Mouse (Mus musculus) neural tube, embryonic 15.5 days (tissue): ENCODE data around the gene Gpc3. TPM values are rescaled to one million over a fixed set of nuclear protein-coding genes. Genes with fewer than 3 reads are reported as not detected.

Experiments used
- ATAC-seq: fragments of 200-750 bp; cut with Nextera tagmentation; 2 replicates; pipeline ENCODE4 v1.8.0; 2017; ENCODE audit warnings: mild to moderate bottlenecking, moderate TSS enrichment, moderate library complexity; ENCODE audit not compliant: low FRiP score
- H3K27ac ChIP-seq: fragments of 300-500 bp; sonication (generic); replicated peaks from 2 replicates; pipeline ENCODE4 v1.5.1; 2015; ENCODE audit warnings: mild to moderate bottlenecking, inconsistent platforms
- H3K27me3 ChIP-seq: fragments of 300-500 bp; sonication (generic); replicated peaks from 2 replicates; pipeline ENCODE4 v1.6.1; 2015; ENCODE audit warnings: inconsistent platforms
- H3K36me3 ChIP-seq: fragments of 300-500 bp; sonication (generic); 2 replicates; pipeline ENCODE4 v1.6.1; 2015; ENCODE audit warnings: inconsistent platforms
- H3K4me1 ChIP-seq: fragments of 300-500 bp; sonication (generic); 2 replicates; pipeline ENCODE4 v1.6.1; 2015; ENCODE audit warnings: inconsistent platforms
- H3K4me2 ChIP-seq: fragments of 300-500 bp; sonication (generic); 2 replicates; pipeline ENCODE4 v1.6.1; 2015; ENCODE audit warnings: inconsistent platforms, mild to moderate bottlenecking, moderate library complexity
- H3K4me3 ChIP-seq: fragments of 300-500 bp; sonication (generic); replicated peaks from 2 replicates; pipeline ENCODE4 v1.5.1; 2015; ENCODE audit warnings: mild to moderate bottlenecking, inconsistent platforms
- H3K9ac ChIP-seq: fragments of 300-500 bp; sonication (generic); replicated peaks from 2 replicates; pipeline ENCODE4 v1.6.1; 2015; ENCODE audit warnings: mild to moderate bottlenecking, inconsistent platforms
- H3K9me3 ChIP-seq: fragments of 300-500 bp; sonication (generic); replicated peaks from 2 replicates; pipeline ENCODE4 v1.6.1; 2016; ENCODE audit warnings: inconsistent platforms
- WGBS: fragments of 180-500 bp; shearing (Covaris S2); methylation state at CpG from one replicate; pipeline ENCODE4 v1.1.7; 2015; ENCODE audit warnings: mixed read lengths; 5-methylcytosine and 5-hydroxymethylcytosine counted together
- polyA plus RNA-seq: library from polyadenylated mRNA; unstranded; fragments of >200 nt; fragmentation: Nextera tagmentation; extraction: Ambion mirVana; gene quantifications from 2 replicates; pipeline ENCODE4 v1.2.1, GENCODE M21; 2015

Gene Gpc3
- polyA plus RNA-seq, 1 experiment from 2014 or later: 86.6 TPM

DNA sequence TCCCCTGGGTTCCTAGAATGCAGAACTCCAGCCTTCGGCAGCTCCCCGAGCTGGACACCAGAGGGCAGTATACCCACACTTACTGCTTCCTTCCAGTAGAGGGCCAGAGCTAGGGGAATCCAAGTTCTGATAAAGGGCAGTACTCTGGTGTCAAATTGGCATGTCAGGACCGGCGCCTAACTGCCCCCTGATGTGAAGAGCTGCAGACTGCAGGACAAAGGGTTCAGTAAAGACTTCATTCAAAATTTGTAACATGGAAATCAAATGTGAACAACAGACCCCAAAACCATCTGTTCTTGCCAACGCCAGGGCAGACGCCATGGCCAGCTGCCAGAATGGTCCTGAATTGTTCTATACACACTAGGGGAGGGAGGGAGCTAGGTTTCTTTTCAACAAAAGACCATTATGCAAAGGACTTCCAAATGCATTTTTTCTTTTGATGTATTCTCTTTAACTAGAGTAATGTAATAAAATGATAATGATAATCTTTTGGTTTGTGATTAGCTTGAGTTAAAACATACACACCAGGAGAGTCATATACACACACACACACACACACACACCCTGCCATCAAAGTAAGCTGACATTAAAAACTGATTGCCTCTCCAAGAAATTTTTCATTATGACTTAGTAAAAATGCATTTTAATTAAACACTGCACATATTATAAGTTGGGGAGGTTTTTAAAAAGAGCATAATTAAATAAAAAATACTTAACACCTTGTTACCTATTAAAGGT, 160.1 kb downstream of the Gpc3 start:
- Histone ChIP-seq H3K27ac (no peak overlapping the region), H3K4me3 (no peak overlapping the region), H3K9ac (no peak overlapping the region), H3K36me3 (no peaks in the 10 kb centered on the region), H3K27me3 (no peaks in the 10 kb centered on the region), H3K4me2 (peak overlapping the region; percentile 36; the same call in 1 of the 2 replicates), H3K4me1 (no peaks in the 10 kb centered on the region), H3K9me3 (no peaks in the 10 kb centered on the region)
- ATAC-seq: peak; percentile 73; the same call in 1 of the 2 replicates
- 21% methylated on average over 6 of the region's 6 CpGs for WGBS

DNA sequence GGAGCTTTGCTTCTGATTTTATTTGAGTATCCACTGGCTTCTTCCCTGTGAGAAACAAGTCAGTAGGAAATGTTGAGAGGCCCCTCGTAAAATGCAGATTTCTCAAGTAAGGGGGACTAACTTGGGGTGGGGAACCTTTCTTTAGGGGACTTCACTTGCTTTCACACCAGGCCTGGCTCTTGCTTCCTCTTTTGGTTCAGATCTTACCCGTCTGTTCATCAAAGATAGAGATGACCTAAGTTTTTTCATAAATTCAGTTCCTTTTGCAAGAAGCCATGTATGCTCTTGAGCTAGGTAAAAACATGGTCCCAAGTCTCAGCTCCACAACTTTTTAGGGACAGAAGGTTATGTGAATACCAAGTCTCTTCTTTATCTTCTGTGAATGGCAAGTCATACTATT, 164.6 kb downstream of the Gpc3 start:
- Histone ChIP-seq H3K27me3 (no peaks in the 10 kb centered on the region), H3K4me1 (no peaks in the 10 kb centered on the region), H3K9me3 (no peaks in the 10 kb centered on the region), H3K9ac (no peak overlapping the region), H3K4me3 (no peak overlapping the region), H3K36me3 (no peaks in the 10 kb centered on the region), H3K27ac (no peak overlapping the region), H3K4me2 (no peak overlapping the region)
- WGBS: 62% methylated on average over 2 of the region's 2 CpGs
- ATAC-seq: no peak

DNA sequence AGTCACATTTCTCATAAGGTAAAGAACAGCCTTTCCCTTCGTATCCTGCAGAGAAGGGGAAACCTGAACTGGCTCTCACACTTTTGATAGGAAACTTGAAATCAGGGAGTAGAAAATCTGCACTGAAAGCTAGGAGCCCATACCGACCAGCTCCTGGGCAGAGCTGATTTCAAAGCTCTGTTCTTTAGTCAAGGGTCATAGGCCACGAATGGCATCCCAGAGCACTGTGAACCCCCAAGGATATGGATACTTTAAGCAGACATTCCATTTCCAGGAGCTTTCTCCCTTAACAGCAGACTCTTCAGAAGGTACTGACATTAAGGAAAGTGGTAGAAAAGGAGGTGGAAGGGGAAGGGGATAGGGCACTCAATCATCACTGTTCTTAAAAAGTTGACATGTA, 165.3 kb downstream of the Gpc3 start:
- H3K4me1 ChIP-seq: no peaks in the 10 kb centered on the region
- H3K4me2 ChIP-seq: no peak overlapping the region
- ATAC-seq: no peak
- H3K27me3 ChIP-seq: no peaks in the 10 kb centered on the region
- H3K27ac ChIP-seq: no peak overlapping the region
- no peaks in the 10 kb centered on the region for H3K36me3 ChIP-seq
- no peaks in the 10 kb centered on the region for H3K9me3 ChIP-seq
- no peak overlapping the region for H3K4me3 ChIP-seq
- 39% methylated on average over 3 of the region's 3 CpGs for WGBS
- H3K9ac ChIP-seq: no peak overlapping the region

DNA sequence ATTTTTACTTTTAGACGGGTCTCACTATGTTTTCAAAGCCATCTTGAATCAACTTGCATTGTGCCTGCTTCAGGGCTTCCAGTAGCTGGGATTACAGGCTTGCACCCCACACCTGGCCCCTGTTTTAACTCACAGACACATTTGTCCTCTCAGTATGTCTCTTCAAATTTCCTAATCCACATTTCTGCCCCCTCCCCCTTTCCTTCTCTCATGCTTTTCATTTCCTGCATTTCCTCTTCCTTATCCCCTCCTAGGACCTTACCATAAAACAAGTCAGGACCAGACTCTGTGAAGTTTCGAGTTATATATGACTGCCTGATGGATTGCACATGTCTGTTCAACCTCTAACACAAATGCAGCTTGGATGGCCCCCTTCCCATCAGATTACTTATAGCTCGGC, 167.2 kb downstream of the Gpc3 start:
- Histone ChIP-seq H3K4me3 (no peak overlapping the region), H3K9me3 (no peaks in the 10 kb centered on the region), H3K36me3 (no peaks in the 10 kb centered on the region), H3K4me1 (no peaks in the 10 kb centered on the region), H3K27me3 (no peaks in the 10 kb centered on the region), H3K27ac (no peak overlapping the region), H3K4me2 (no peak overlapping the region), H3K9ac (no peak overlapping the region)
- 59% methylated on average over 3 of the region's 3 CpGs for WGBS
- ATAC-seq: no peak

DNA sequence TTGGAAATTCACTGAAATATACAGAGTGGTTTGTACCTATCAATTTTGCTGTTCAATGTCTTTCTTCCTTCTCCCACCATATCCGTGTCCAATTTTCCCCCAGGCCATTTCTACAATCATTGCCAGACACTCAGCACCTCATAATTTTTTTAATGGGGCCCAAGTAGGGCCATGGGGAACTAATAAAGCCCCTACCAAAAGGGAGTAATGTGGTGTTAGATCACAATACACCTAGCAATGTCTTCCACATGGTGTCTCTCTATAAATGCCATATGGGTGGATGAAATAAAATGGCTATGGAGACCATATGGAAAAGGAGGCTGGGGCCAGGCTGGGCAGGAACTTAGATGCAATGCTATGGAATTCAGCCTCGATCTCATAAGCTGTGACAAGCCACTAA, 168.8 kb downstream of the Gpc3 start:
- no peaks in the 10 kb centered on the region for H3K9me3 ChIP-seq
- ATAC-seq: no peak
- 55% methylated on average over 2 of the region's 2 CpGs for WGBS
- no peak overlapping the region for H3K27ac ChIP-seq
- no peak overlapping the region for H3K4me2 ChIP-seq
- no peaks in the 10 kb centered on the region for H3K4me1 ChIP-seq
- no peak overlapping the region for H3K4me3 ChIP-seq
- H3K36me3 ChIP-seq: no peaks in the 10 kb centered on the region
- no peak overlapping the region for H3K9ac ChIP-seq
- H3K27me3 ChIP-seq: no peaks in the 10 kb centered on the region

DNA sequence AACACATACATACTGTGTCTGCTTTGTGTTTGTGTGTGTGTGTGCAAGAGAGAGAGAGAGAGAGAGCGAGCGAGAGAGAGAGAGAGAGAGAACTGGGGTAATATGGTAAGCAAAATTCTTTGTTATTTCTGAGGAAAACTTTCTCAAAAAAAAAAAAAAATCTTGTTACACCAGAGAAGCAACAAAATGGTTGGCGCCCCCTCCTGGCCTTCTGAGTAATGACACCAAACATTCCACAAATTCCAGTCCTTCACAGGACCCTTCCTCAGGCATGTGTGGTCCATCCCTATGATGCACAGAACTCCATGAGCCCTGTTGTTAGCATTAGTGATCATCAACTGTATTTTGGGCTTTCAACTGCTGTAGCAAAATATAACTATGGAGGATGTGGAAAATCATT, 172.0 kb downstream of the Gpc3 start:
- H3K36me3 ChIP-seq: no peaks in the 10 kb centered on the region
- H3K9ac ChIP-seq: no peak overlapping the region
- no peak overlapping the region for H3K4me3 ChIP-seq
- no peak overlapping the region for H3K4me2 ChIP-seq
- 53% methylated on average over 3 of the region's 3 CpGs for WGBS
- no peaks in the 10 kb centered on the region for H3K27me3 ChIP-seq
- no peaks in the 10 kb centered on the region for H3K4me1 ChIP-seq
- H3K9me3 ChIP-seq: no peaks in the 10 kb centered on the region
- ATAC-seq: no peak
- no peak overlapping the region for H3K27ac ChIP-seq

DNA sequence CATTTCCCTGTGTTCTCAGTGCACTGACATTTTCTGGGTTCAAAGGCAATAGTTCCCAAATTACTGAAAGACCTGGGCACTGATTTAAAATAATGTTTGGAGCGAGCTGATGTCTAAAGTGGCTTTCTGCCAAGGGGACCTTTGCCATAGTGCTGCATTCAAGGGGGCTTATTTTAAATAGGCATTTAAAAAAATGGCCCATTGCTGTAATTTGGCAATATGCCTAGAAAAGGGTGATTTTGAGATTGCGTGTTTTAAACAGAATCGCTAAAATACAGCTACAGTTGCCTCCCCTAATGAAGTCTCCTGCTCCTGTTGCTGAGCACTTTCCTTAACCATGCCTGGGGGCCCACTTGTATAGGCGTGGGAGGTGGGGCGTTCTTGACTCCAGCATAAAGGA, 174.3 kb downstream of the Gpc3 start:
- Histone ChIP-seq H3K4me2 (no peak overlapping the region), H3K4me1 (no peaks in the 10 kb centered on the region), H3K9me3 (no peaks in the 10 kb centered on the region), H3K27ac (no peak overlapping the region), H3K27me3 (no peaks in the 10 kb centered on the region), H3K36me3 (no peaks in the 10 kb centered on the region), H3K9ac (no peak overlapping the region), H3K4me3 (no peak overlapping the region)
- 60% methylated on average over 5 of the region's 5 CpGs for WGBS
- no peak for ATAC-seq

DNA sequence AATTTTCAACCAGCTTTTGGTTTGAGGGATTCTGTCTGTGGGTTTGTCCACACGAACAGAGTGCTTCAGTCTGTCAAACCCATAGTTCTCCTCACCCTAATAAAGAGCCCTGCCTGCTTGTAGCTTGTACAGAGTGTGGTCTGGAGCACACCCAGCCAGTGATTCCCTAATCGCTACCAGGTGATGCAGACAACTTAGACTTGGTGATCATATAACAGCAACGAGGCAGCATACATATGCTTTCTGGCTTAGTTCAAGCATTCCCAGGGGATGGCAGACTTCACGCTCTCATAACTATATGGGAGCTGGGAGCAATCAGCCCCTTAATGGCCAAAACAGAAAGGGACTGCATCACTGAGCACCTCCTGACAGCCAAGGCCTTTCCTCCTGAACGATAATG, 188.1 kb downstream of the Gpc3 start:
- H3K4me3 ChIP-seq: no peak overlapping the region
- ATAC-seq: no peak
- WGBS: 66% methylated on average over 5 of the region's 5 CpGs
- H3K27ac ChIP-seq: no peak overlapping the region
- no peaks in the 10 kb centered on the region for H3K27me3 ChIP-seq
- H3K4me2 ChIP-seq: no peak overlapping the region
- H3K36me3 ChIP-seq: no peaks in the 10 kb centered on the region
- H3K9ac ChIP-seq: no peak overlapping the region
- no peaks in the 10 kb centered on the region for H3K9me3 ChIP-seq
- H3K4me1 ChIP-seq: no peaks in the 10 kb centered on the region

DNA sequence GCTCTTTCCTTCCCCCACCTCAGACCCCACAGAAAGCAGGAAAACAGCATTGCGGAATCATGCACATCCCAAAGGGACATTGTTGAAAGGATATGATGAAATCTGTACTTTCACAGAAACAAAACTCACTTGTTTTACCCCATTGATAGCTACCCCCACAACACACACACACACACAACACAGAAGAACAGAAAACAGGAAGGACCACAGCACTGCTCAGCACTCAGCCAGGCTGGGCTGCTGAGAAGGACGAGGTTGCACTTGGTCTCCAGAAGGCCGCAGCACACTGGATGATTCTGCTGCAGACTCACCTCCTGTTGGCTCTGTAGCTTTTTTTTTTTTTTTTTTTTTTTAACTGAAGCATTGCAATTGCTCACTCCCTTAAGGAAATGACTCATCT, 193.9 kb downstream of the Gpc3 start:
- H3K9ac ChIP-seq: no peak overlapping the region
- H3K36me3 ChIP-seq: no peaks in the 10 kb centered on the region
- 84% methylated on average over 3 of the region's 3 CpGs for WGBS
- no peaks in the 10 kb centered on the region for H3K9me3 ChIP-seq
- H3K4me3 ChIP-seq: no peak overlapping the region
- no peak for ATAC-seq
- H3K4me1 ChIP-seq: no peaks in the 10 kb centered on the region
- no peak overlapping the region for H3K4me2 ChIP-seq
- no peak overlapping the region for H3K27ac ChIP-seq
- no peaks in the 10 kb centered on the region for H3K27me3 ChIP-seq

DNA sequence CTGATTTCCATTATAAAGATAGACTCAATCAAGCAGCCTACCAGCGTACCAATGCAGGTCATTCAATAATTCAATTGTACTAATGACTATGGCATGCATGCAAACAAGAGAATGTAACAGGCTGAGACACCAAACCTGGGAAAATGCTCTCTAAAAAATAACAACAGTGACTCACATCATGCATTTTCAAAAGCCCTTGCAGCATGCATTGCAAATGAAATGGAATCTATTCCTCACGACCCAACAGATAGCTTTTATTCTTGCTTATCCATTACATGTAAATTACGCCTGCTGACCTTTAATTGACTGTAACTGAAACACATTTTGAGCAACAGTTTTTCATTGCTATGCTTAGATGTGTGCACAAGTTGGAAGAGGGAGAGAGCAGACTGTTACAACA, 200.8 kb downstream of the Gpc3 start:
- H3K4me3 ChIP-seq: no peak overlapping the region
- no peak overlapping the region for H3K4me2 ChIP-seq
- no peaks in the 10 kb centered on the region for H3K4me1 ChIP-seq
- no peaks in the 10 kb centered on the region for H3K36me3 ChIP-seq
- WGBS: 50% methylated on average over 3 of the region's 3 CpGs
- H3K9me3 ChIP-seq: no peaks in the 10 kb centered on the region
- H3K27ac ChIP-seq: no peak overlapping the region
- H3K9ac ChIP-seq: no peak overlapping the region
- H3K27me3 ChIP-seq: no peaks in the 10 kb centered on the region
- no peak for ATAC-seq

DNA sequence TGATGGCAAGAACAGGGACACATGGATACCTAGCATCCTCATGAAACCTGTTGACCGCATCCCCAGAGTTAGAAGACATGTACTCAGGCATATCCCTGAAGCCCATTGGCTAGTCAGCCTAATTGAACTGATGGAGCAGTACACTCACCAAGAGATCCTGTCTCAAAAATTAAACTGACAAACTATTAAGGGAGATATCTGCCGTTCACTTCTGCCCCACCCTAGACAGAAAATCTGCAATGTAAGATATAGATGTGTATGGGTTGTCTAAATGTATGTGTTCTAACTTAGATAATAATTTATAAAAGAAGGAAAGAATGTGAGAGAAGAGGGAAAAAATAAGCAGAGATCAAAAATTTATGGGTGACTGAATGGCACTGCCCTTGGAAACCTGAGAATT, 212.6 kb downstream of the Gpc3 start:
- Histone ChIP-seq H3K36me3 (no peaks in the 10 kb centered on the region), H3K9ac (no peak overlapping the region), H3K9me3 (no peaks in the 10 kb centered on the region), H3K4me1 (no peaks in the 10 kb centered on the region), H3K4me2 (no peak overlapping the region), H3K4me3 (no peak overlapping the region), H3K27ac (no peak overlapping the region), H3K27me3 (no peaks in the 10 kb centered on the region)
- ATAC-seq: no peak
- 90% methylated on average over 2 of the region's 2 CpGs for WGBS

DNA sequence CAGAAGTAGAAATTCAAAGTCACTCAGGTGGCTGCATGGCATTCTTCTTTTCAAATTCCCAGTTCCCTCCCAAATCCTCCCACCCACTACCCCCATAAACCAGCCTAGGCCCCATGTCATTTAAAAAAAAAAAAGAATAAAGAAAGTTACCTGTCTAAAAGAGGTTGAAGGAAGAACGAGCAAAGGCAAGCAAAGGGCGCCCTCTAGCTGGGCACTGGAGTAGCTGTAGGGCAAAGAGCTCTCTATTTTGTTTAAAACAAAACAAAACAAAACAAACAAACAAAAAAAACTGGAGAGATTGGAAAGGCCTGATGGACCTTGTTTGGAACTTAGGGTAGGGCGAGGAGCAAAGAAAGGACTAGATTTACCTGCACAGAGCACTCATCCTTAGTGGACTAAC, 238.6 kb downstream of the Gpc3 start:
- WGBS: 70% methylated on average over 3 of the region's 3 CpGs
- Histone ChIP-seq H3K36me3 (no peaks in the 10 kb centered on the region), H3K9me3 (no peaks in the 10 kb centered on the region), H3K9ac (no peak overlapping the region), H3K4me3 (no peak overlapping the region), H3K27ac (no peak overlapping the region), H3K27me3 (no peaks in the 10 kb centered on the region), H3K4me2 (no peak overlapping the region), H3K4me1 (0 out of 2 replicates have a peak, but pooled peaks cover under 1% of the 10 kb centered on the region)
- no peak for ATAC-seq
